Comparison of ENCODE assay signal across 17 mouse cellular contexts in genomic region chr9:99390201-99390600, GRCm38 (mm10). TPM values are rescaled to one million over a fixed set of nuclear protein-coding genes. Genes with fewer than 3 reads are reported as not detected.
DNase-seq lines count a peak whose midpoint lies in the region; ATAC-seq and TF ChIP-seq lines count a peak whose summit lies in the region.
"Had no signal": no experiment of that assay in that cellular context is flagged by ENCODE, and none has a peak within 500 bp of the region (broad histone marks: within the 10 kb centered on the region; RNA-seq: fewer than 3 reads in every experiment).

No protein-coding gene starts in this region.

- TF ChIP-seq CTCF in hindbrain, postnatal 0 days (IDR thresholded peaks at IDR 0.05; ENCODE audit: low read depth), result no peak

- no peak overlapping the region for H3K27ac ChIP-seq in kidney, embryonic 15.5 days
- H3K27ac ChIP-seq in stomach, embryonic 14.5 days (ENCODE audit: low read length), result no peak overlapping the region
- no peak overlapping the region for H3K27ac ChIP-seq in hindbrain, postnatal 0 days

- no peak overlapping the region for H3K4me2 ChIP-seq in kidney, embryonic 15.5 days
- H3K4me2 ChIP-seq in stomach, embryonic 14.5 days (replicated peaks; ENCODE audit: low read depth, low read length), result no peak overlapping the region
- H3K4me2 ChIP-seq in hindbrain, postnatal 0 days (ENCODE audit: low read depth, low read length), result no peak overlapping the region
- H3K4me2 ChIP-seq: heart, embryonic 11.5 days; limb, embryonic 15.5 days had no signal

- H3K9ac ChIP-seq in kidney, embryonic 15.5 days, result no peak overlapping the region
- H3K9ac ChIP-seq in stomach, embryonic 14.5 days (replicated peaks; ENCODE audit: low read depth, low read length), result no peak overlapping the region
- H3K9ac ChIP-seq in hindbrain, postnatal 0 days (replicated peaks; ENCODE audit: low read length), result no peak overlapping the region
- H3K9ac ChIP-seq: limb, embryonic 15.5 days had no signal

- H3K4me3 ChIP-seq in kidney, embryonic 15.5 days (replicated peaks), result no peak overlapping the region
- H3K4me3 ChIP-seq in stomach, embryonic 14.5 days (ENCODE audit: low read depth, low read length), result no peak overlapping the region
- no peak overlapping the region for H3K4me3 ChIP-seq in hindbrain, postnatal 0 days (ENCODE audit: low read length)
- H3K4me3 ChIP-seq: limb, embryonic 15.5 days; megakaryocyte, embryonic 14.5 days had no signal

- H3K9me3 ChIP-seq in kidney, embryonic 15.5 days (replicated peaks), result no peaks in the 10 kb centered on the region
- no peaks in the 10 kb centered on the region for H3K9me3 ChIP-seq in stomach, embryonic 14.5 days (ENCODE audit: control insufficient read depth, low read depth, low read length)
- H3K9me3 ChIP-seq in hindbrain, postnatal 0 days (ENCODE audit: low read length), result no peaks in the 10 kb centered on the region
- H3K9me3 ChIP-seq: limb, embryonic 15.5 days; megakaryocyte, embryonic 14.5 days had no signal

- 0 out of 2 replicates have a peak, but pooled peaks cover 3% of the 10 kb centered on the region for H3K4me1 ChIP-seq in kidney, embryonic 15.5 days
- no peaks in the 10 kb centered on the region for H3K4me1 ChIP-seq in stomach, embryonic 14.5 days (ENCODE audit: control insufficient read depth, insufficient read depth, low read length)
- H3K4me1 ChIP-seq in hindbrain, postnatal 0 days (ENCODE audit: insufficient read depth, low read length), result peaks cover 7% of the 10 kb centered on the region; the same call in 1 of the 2 replicates
- H3K4me1 ChIP-seq: megakaryocyte, embryonic 14.5 days had no signal

- no peaks in the 10 kb centered on the region for H3K27me3 ChIP-seq in kidney, embryonic 15.5 days
- H3K27me3 ChIP-seq in stomach, embryonic 14.5 days (ENCODE audit: control insufficient read depth, insufficient read depth, low read length), result no peaks in the 10 kb centered on the region
- no peaks in the 10 kb centered on the region for H3K27me3 ChIP-seq in hindbrain, postnatal 0 days (ENCODE audit: insufficient read depth, low read length)
- H3K27me3 ChIP-seq: limb, embryonic 15.5 days had no signal

- DNase-seq in kidney, adult 18-20 months, result peak; percentile 13
- DNase-seq in lung, postnatal 36 days, result peak; percentile 39
- DNase-seq in lung, postnatal 4 days, result no peak
- DNase-seq in kidney, postnatal 25 days, result peak; percentile 55 to 74
- no peak for DNase-seq in hindbrain, postnatal 0 days (ENCODE audit: low spot score)
- DNase-seq in embryo, embryonic 10.5 days (ENCODE audit: low spot score), result no peak
- DNase-seq: adrenal gland, adult 2 months; cerebellum, adult 8-10 months; gastrocnemius, postnatal 10 days; heart, postnatal 36 days had no signal

- 61% methylated on average over 5 of the region's 5 CpGs for WGBS in kidney, embryonic 15.5 days
- 58% methylated on average over 5 of the region's 5 CpGs for WGBS in stomach, embryonic 14.5 days
- WGBS in hindbrain, postnatal 0 days, result 73% methylated on average over 5 of the region's 5 CpGs

- H3K36me3 ChIP-seq in kidney, embryonic 15.5 days, result peaks cover 13% of the 10 kb centered on the region; the same call in 1 of the 2 replicates
- H3K36me3 ChIP-seq in stomach, embryonic 14.5 days (ENCODE audit: control insufficient read depth, insufficient read depth, low read length), result no peaks in the 10 kb centered on the region; the same call in none of the 2 replicates
- peaks cover 6% of the 10 kb centered on the region; the same call in 1 of the 2 replicates for H3K36me3 ChIP-seq in hindbrain, postnatal 0 days (ENCODE audit: insufficient read depth, low read length)

- ATAC-seq in kidney, embryonic 15.5 days (replicated peaks; ENCODE audit: low FRiP score), result no peak
- peak; percentile 43; the same call in 1 of the 2 replicates for ATAC-seq in stomach, embryonic 14.5 days (ENCODE audit: insufficient number of reproducible peaks, insufficient read depth, low FRiP score, low read depth)
- no peak for ATAC-seq in hindbrain, postnatal 0 days
- ATAC-seq: forebrain, embryonic 14.5 days had no signal

RNA-seq across cellular contexts. Expression of gene Esyt3, which starts 31.8 kb away (rescaled TPM):
- polyA plus RNA-seq in kidney, embryonic 15.5 days (2015; fragmentation: Nextera tagmentation; extraction: Ambion mirVana), result 0.35 and 0.54 TPM in 2 replicates
- 0.29 and 0.58 TPM in 2 replicates for polyA plus RNA-seq in stomach, embryonic 14.5 days (2014; fragmentation: Nextera tagmentation; extraction: Ambion mirVana)
- total RNA-seq in hindbrain, postnatal 0 days (2014; rRNA removed), result 0.72 and 1.3 TPM in 2 replicates
- 0.68 and 1.00 TPM in 2 replicates for polyA plus RNA-seq in hindbrain, postnatal 0 days (2015; fragmentation: Nextera tagmentation; extraction: Ambion mirVana)
- polyA plus RNA-seq: C2C12 had no signal

RNA-seq across cellular contexts. Expression of gene Mras, which starts 47.0 kb away (rescaled TPM):
- polyA plus RNA-seq in kidney, embryonic 15.5 days (2015; fragmentation: Nextera tagmentation; extraction: Ambion mirVana), result 10.6 and 11.4 TPM in 2 replicates
- 8.3 and 11.8 TPM in 2 replicates for polyA plus RNA-seq in stomach, embryonic 14.5 days (2014; fragmentation: Nextera tagmentation; extraction: Ambion mirVana)
- 75.5 and 95.2 TPM in 2 replicates for total RNA-seq in hindbrain, postnatal 0 days (2014; rRNA removed)
- polyA plus RNA-seq in hindbrain, postnatal 0 days (2015; fragmentation: Nextera tagmentation; extraction: Ambion mirVana), result 66.9 and 74.0 TPM in 2 replicates

Comparison
In these comparisons a context has a peak if more than half of its experiments do, and no peak if none do; other contexts are left out.
1. DNase-seq: peak in kidney, adult 18-20 months (single experiment), lung, postnatal 36 days (single experiment) and kidney, postnatal 25 days (2 of 2); none in lung, postnatal 4 days (0 of 2), hindbrain, postnatal 0 days (single experiment) and embryo, embryonic 10.5 days (single experiment).